Mouse (Mus musculus) stomach, postnatal 0 days (tissue): Measurements from ENCODE around the gene Ggps1. TPM values are rescaled to one million over a fixed set of nuclear protein-coding genes. Genes with fewer than 3 reads are reported as not detected.

Experiments used
- ATAC-seq: fragments of 200-750 bp; cut with Nextera tagmentation; 2 replicates; pipeline ENCODE4 v1.8.0; 2017; ENCODE audit not compliant: low FRiP score, low TSS enrichment
- DNase-seq: peaks from one replicate; pipeline ENCODE4 v3.0.0-alpha.2; 2016; ENCODE audit warnings: low spot score
- H3K27ac ChIP-seq: fragments of 300-500 bp; sonication (generic); replicated peaks from 2 replicates; pipeline ENCODE4 v1.5.1; 2014; ENCODE audit warnings: mild to moderate bottlenecking, control low read depth
- H3K27me3 ChIP-seq: fragments of 300-500 bp; sonication (generic); 2 replicates; pipeline ENCODE4 v1.6.1; 2014; ENCODE audit warnings: low read length; ENCODE audit not compliant: control insufficient read depth, insufficient read depth
- H3K36me3 ChIP-seq: fragments of 300-500 bp; sonication (generic); 2 replicates; pipeline ENCODE4 v1.6.1; 2014; ENCODE audit warnings: low read length, mixed read lengths; ENCODE audit not compliant: control insufficient read depth, insufficient read depth
- H3K4me1 ChIP-seq: fragments of 300-500 bp; sonication (generic); replicated peaks from 2 replicates; pipeline ENCODE4 v1.6.1; 2014; ENCODE audit warnings: antibody characterized with exemption; ENCODE audit not compliant: control insufficient read depth, insufficient read depth
- H3K4me2 ChIP-seq: fragments of 300-500 bp; sonication (generic); replicated peaks from 2 replicates; pipeline ENCODE4 v1.6.1; 2014; ENCODE audit warnings: low read depth, mild to moderate bottlenecking, control low read depth, moderate library complexity
- H3K4me3 ChIP-seq: fragments of 300-500 bp; sonication (generic); 2 replicates; pipeline ENCODE4 v1.5.1; 2014; ENCODE audit warnings: low read depth, low read length, control low read depth
- H3K9ac ChIP-seq: fragments of 300-500 bp; sonication (generic); 2 replicates; pipeline ENCODE4 v1.6.1; 2014; ENCODE audit warnings: mild to moderate bottlenecking, low read length, control low read depth, mixed read lengths
- H3K9me3 ChIP-seq: fragments of 300-500 bp; sonication (generic); 2 replicates; pipeline ENCODE4 v1.6.1; 2016; ENCODE audit warnings: low read length; ENCODE audit not compliant: control insufficient read depth
- CTCF ChIP-seq: IDR thresholded peaks from 2 replicates; pipeline ENCODE4 v1.5.1; 2016; ENCODE audit warnings: antibody characterized with exemption, low read depth, mild to moderate bottlenecking, moderate library complexity
- EP300 ChIP-seq: optimal IDR thresholded peaks from 2 replicates; pipeline ENCODE3; 2016; ENCODE audit warnings: antibody characterized with exemption
- WGBS: fragments of 180-500 bp; shearing (Covaris S2); extraction: QIAGEN DNeasy Blood & Tissue Kit; methylation state at CpG from one replicate; pipeline ENCODE4 v1.1.7; 2014; 5-methylcytosine and 5-hydroxymethylcytosine counted together
- polyA plus RNA-seq: library from polyadenylated mRNA; unstranded; fragments of >200 nt; fragmentation: Nextera tagmentation; extraction: Ambion mirVana; gene quantifications from 2 replicates; pipeline ENCODE4 v1.2.1, GENCODE M21; 2015

The Ggps1 gene
- polyA plus RNA-seq, 1 experiment from 2014 or later: 28.0 TPM

DNA sequence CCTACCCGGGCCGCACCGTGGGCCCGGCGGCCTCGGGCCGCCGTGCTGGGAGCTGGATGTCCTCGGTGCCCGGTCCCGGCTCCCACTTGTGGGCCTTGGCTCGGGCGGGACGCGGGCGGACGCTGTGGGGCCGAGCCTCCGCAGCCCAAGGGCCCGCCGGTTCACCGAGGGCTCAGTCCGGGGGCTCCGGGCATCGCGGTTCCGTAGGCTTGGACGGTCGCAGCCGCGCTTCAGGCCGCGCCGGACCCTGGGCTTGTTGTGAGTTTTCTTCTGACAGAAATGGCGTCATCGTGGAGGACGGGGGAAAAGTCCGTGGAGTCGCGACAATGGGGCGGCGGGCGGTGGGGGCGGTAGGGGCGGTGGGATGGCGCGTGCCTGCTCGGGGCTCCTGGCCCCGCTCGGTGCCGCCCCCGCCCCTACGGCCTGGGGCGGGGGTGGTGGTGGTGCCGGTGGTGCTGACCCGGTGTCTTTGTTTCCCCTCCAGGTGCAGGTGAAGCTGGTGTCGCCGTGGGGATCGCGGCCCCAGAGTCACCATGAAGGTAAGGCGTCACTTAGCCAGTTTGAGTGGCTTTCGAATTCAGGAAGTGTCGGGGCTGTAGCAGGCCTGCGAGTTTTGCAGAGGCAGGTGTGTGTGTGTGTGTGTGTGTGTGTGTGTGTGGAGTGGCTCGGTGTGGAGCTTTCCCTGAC is 1.2 kb upstream of the Ggps1 start:
- H3K27me3 ChIP-seq: no peaks in the 10 kb centered on the region
- TF ChIP-seq CTCF: no peak
- no peaks in the 10 kb centered on the region for H3K9me3 ChIP-seq
- WGBS: under 1% methylated on average over 55 of the region's 65 CpGs
- H3K4me3 ChIP-seq: peak overlapping the region; percentile 99
- DNase-seq (peak; percentile 68), ATAC-seq (0 out of 2 replicates have a peak, but pooled peaks have one; percentile 0)
- peak overlapping the region; percentile 78 for H3K4me2 ChIP-seq
- peak overlapping the region; percentile 98 for H3K9ac ChIP-seq
- H3K27ac ChIP-seq: peak overlapping the region; percentile 98
- no peaks in the 10 kb centered on the region for H3K4me1 ChIP-seq
- H3K36me3 ChIP-seq: no peaks in the 10 kb centered on the region

- Histone ChIP-seq H3K4me1 (no peaks in the 10 kb centered on the region), H3K27me3 (no peaks in the 10 kb centered on the region), H3K9me3 (no peaks in the 10 kb centered on the region), H3K9ac (peak overlapping the region; percentile 98), H3K36me3 (no peaks in the 10 kb centered on the region), H3K4me3 (peak overlapping the region; percentile 99), H3K27ac (peak overlapping the region; percentile 98), H3K4me2 (peak overlapping the region; percentile 78)
- TF ChIP-seq EP300 (no peak), CTCF (no peak)
- DNase-seq (no peak), ATAC-seq (peak; percentile 47)
- WGBS: 0% methylated on average over 18 of the region's 31 CpGs
Measured at GRCm38 (mm10) chr13:14063942-14064271, 619 bp upstream of the Ggps1 start.

GRCm38 (mm10) chr13:14062209-14063012 is 877 bp downstream of the Ggps1 start:
- Histone ChIP-seq H3K36me3 (no peaks in the 10 kb centered on the region), H3K27ac (peak overlapping the region; percentile 96), H3K27me3 (no peaks in the 10 kb centered on the region), H3K4me1 (no peaks in the 10 kb centered on the region), H3K4me2 (peak overlapping the region; percentile 64), H3K9ac (peak overlapping the region; percentile 81), H3K9me3 (no peaks in the 10 kb centered on the region), H3K4me3 (peak overlapping the region; percentile 85)
- WGBS: 4% methylated on average over 11 of the region's 11 CpGs
- TF ChIP-seq CTCF: no peak
- no peak for TF ChIP-seq EP300
- ATAC-seq (no peak), DNase-seq (no peak)

- ATAC-seq: no peak
- TF ChIP-seq CTCF: no peak
- no peak for TF ChIP-seq EP300
Measured at GRCm38 (mm10) chr13:14059582-14059981, 3.7 kb downstream of the Ggps1 start.

GRCm38 (mm10) chr13:14056801-14057200 is 6.5 kb downstream of the Ggps1 start:
- DNase-seq (no peak), ATAC-seq (no peak)
- no peak overlapping the region for H3K9ac ChIP-seq
- no peak overlapping the region for H3K27ac ChIP-seq
- no peaks in the 10 kb centered on the region for H3K9me3 ChIP-seq
- H3K4me1 ChIP-seq: no peaks in the 10 kb centered on the region
- peaks cover 3% of the 10 kb centered on the region; the same call in 1 of the 2 replicates for H3K36me3 ChIP-seq
- no peak overlapping the region for H3K4me2 ChIP-seq
- H3K27me3 ChIP-seq: no peaks in the 10 kb centered on the region
- TF ChIP-seq EP300 (no peak), CTCF (no peak)
- H3K4me3 ChIP-seq: no peak overlapping the region
- WGBS: 86% methylated on average over 3 of the region's 3 CpGs

More at GRCm38 (mm10) chr13:14059582-14059981, 3.7 kb downstream of the Ggps1 start:
- DNase-seq: no peak
- no peaks in the 10 kb centered on the region for H3K4me1 ChIP-seq
- H3K4me2 ChIP-seq: no peak overlapping the region
- no peaks in the 10 kb centered on the region for H3K9me3 ChIP-seq
- no peaks in the 10 kb centered on the region for H3K27me3 ChIP-seq
- no peaks in the 10 kb centered on the region for H3K36me3 ChIP-seq
- no peak overlapping the region for H3K4me3 ChIP-seq
- H3K27ac ChIP-seq: no peak overlapping the region
- H3K9ac ChIP-seq: no peak overlapping the region

- ATAC-seq (no peak), DNase-seq (no peak)
- no peak overlapping the region for H3K27ac ChIP-seq
- peaks cover 12% of the 10 kb centered on the region for H3K36me3 ChIP-seq
- H3K4me2 ChIP-seq: no peak overlapping the region
- WGBS: 88% methylated on average over 1 of the region's 1 CpGs
- H3K4me3 ChIP-seq: no peak overlapping the region
- H3K27me3 ChIP-seq: no peaks in the 10 kb centered on the region
- TF ChIP-seq EP300 (no peak), CTCF (no peak)
- H3K9me3 ChIP-seq: no peaks in the 10 kb centered on the region
- H3K9ac ChIP-seq: no peak overlapping the region
- no peaks in the 10 kb centered on the region for H3K4me1 ChIP-seq
Measured at GRCm38 (mm10) chr13:14049878-14050277, 13.4 kb downstream of the Ggps1 start.
